Mouse (Mus musculus) lung, embryonic 14.5 days (tissue): ENCODE results near the gene Agpat3. TPM values are rescaled to one million over a fixed set of nuclear protein-coding genes. Genes with fewer than 3 reads are reported as not detected.
A peak's percentile ranks its signal among the peaks of the same experiment; 100 is the strongest.
"Not testable (repeated sequence)": the region's sequence is repeated elsewhere in the genome, so short reads cannot be mapped to it uniquely, and the experiment has no call there.

ENCODE experiments used
- ATAC-seq: fragments of 200-750 bp; cut with Nextera tagmentation; 2 replicates; pipeline ENCODE4 v1.8.0; 2017; ENCODE audit warnings: mild to moderate bottlenecking, moderate TSS enrichment, moderate library complexity; ENCODE audit not compliant: insufficient read depth
- DNase-seq: peaks from one replicate; pipeline ENCODE4 v3.0.0-alpha.2; 2015
- H3K27ac ChIP-seq: fragments of 300-500 bp; sonication (generic); 2 replicates; pipeline ENCODE4 v1.5.1; 2014; ENCODE audit warnings: low read depth, mild to moderate bottlenecking, moderate library complexity
- H3K27me3 ChIP-seq: fragments of 300-500 bp; sonication (generic); 2 replicates; pipeline ENCODE4 v1.6.1; 2014; ENCODE audit warnings: low read length, control low read depth; ENCODE audit not compliant: insufficient read depth
- H3K36me3 ChIP-seq: fragments of 300-500 bp; sonication (generic); 2 replicates; pipeline ENCODE4 v1.6.1; 2014; ENCODE audit warnings: control low read depth; ENCODE audit not compliant: insufficient read depth
- H3K4me1 ChIP-seq: fragments of 300-500 bp; sonication (generic); 2 replicates; pipeline ENCODE4 v1.6.1; 2014; ENCODE audit warnings: antibody characterized with exemption, control low read depth; ENCODE audit not compliant: insufficient read depth
- H3K4me2 ChIP-seq: fragments of 300-500 bp; sonication (generic); 2 replicates; pipeline ENCODE4 v1.6.1; 2014; ENCODE audit warnings: mild to moderate bottlenecking
- H3K4me3 ChIP-seq: fragments of 300-500 bp; sonication (generic); 2 replicates; pipeline ENCODE4 v1.5.1; 2014; ENCODE audit warnings: low read depth, low read length
- H3K9ac ChIP-seq: fragments of 300-500 bp; sonication (generic); 2 replicates; pipeline ENCODE4 v1.6.1; 2014
- H3K9me3 ChIP-seq: fragments of 300-500 bp; sonication (generic); 2 replicates; pipeline ENCODE4 v1.6.1; 2016; ENCODE audit warnings: low read depth, low read length, control low read depth
- CTCF ChIP-seq: IDR thresholded peaks from 2 replicates; pipeline ENCODE4 v1.5.1; 2016; ENCODE audit warnings: antibody characterized with exemption, low read depth
- WGBS: fragments of 180-500 bp; shearing (Covaris S2); extraction: QIAGEN DNeasy Blood & Tissue Kit; methylation state at CpG from one replicate; pipeline ENCODE4 v1.1.7; 2014; 5-methylcytosine and 5-hydroxymethylcytosine counted together
- polyA plus RNA-seq: library from polyadenylated mRNA; unstranded; fragments of >200 nt; fragmentation: Nextera tagmentation; extraction: Ambion mirVana; gene quantifications from 2 replicates; pipeline ENCODE4 v1.2.1, GENCODE M21; 2014

Gene Agpat3
- polyA plus RNA-seq, 1 experiment from 2014 or later, result 62.1 TPM

DNA sequence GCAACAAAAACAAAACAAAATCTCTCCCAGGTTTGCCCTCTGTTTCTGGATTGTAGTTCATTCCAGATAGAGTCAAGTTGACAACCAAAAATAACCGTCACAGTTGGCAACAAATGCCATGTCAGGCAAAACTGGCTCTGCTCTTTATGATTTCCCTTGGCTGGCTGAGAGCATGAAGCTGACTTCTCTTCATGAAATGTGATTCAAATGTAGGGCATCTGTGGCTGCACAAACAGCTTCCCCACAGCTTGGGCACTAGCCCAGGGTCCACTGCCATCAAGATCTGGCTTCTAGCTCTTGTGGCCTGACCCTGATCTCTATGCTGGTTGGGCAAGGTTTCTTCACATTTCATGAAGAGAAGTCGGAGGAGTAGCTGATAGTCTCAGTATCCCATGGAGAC is 9.7 kb upstream of the Agpat3 start:
- no peak overlapping the region for H3K9ac ChIP-seq
- H3K4me3 ChIP-seq, result no peak overlapping the region
- no peaks in the 10 kb centered on the region for H3K36me3 ChIP-seq
- no peak for ATAC-seq
- H3K4me2 ChIP-seq, result no peak overlapping the region
- H3K4me1 ChIP-seq, result 0 out of 2 replicates have a peak, but pooled peaks cover 3% of the 10 kb centered on the region
- no peak for TF ChIP-seq CTCF
- H3K9me3 ChIP-seq, result no peaks in the 10 kb centered on the region
- WGBS, result 72% methylated on average over 2 of the region's 2 CpGs
- no peaks in the 10 kb centered on the region for H3K27me3 ChIP-seq
- no peak overlapping the region for H3K27ac ChIP-seq
- no peak for DNase-seq

DNA sequence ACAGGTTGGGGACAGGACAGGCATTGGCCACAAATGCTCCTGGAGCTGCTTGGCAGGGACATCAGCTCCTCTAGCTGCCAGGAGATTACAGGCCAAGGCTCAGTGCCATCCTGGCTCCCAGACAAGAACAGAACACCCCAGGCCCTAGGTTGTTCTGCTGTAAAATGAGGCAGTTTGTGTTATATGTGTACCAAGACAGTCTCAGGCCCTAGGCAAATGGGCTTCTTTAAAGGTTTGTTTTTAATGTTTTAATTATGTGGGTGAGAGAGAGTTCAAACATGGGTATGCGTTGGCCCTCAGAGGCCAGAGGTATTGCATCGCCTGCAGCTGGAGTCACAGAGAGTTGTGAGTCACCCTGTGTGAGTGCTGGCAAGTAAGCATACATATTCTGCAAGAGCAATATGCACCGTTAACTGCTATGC is 8.0 kb upstream of the Agpat3 start:
- no peak overlapping the region for H3K9ac ChIP-seq

DNA sequence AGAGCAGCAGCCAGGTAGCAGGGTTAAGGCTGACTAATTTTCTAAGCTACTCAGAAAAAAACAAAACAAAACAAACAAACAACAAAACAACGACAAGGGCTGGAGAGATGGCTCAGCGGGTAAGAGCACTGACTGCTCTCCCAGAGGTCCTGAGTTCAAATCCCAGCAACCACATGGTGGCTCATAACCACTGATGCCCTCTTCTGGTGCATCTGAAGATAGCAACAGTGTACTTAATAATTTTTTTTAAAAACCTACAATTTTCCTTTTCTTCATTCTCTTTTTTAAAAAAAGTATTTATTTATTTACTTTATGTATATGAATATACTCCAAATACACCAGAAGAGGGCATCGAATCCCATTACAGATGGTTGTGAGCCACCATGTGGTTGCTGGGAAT is 6.7 kb upstream of the Agpat3 start:
- not testable (repeated sequence) for H3K4me2 ChIP-seq, H3K4me1 ChIP-seq, H3K36me3 ChIP-seq, H3K9me3 ChIP-seq, H3K27me3 ChIP-seq, DNase-seq, H3K9ac ChIP-seq, ATAC-seq, H3K27ac ChIP-seq, H3K4me3 ChIP-seq
- 89% methylated on average over 3 of the region's 3 CpGs for WGBS

More for the DNA sequence above, 8.0 kb upstream of the Agpat3 start:
- H3K36me3 ChIP-seq, result no peaks in the 10 kb centered on the region
- H3K4me3 ChIP-seq, result no peak overlapping the region
- no peaks in the 10 kb centered on the region for H3K4me1 ChIP-seq
- no peak overlapping the region for H3K4me2 ChIP-seq
- no peak overlapping the region for H3K27ac ChIP-seq
- no peak for ATAC-seq
- H3K27me3 ChIP-seq, result no peaks in the 10 kb centered on the region
- H3K9me3 ChIP-seq, result no peaks in the 10 kb centered on the region
- DNase-seq, result no peak
- no peak for TF ChIP-seq CTCF
- WGBS, result 52% methylated on average over 3 of the region's 3 CpGs

DNA sequence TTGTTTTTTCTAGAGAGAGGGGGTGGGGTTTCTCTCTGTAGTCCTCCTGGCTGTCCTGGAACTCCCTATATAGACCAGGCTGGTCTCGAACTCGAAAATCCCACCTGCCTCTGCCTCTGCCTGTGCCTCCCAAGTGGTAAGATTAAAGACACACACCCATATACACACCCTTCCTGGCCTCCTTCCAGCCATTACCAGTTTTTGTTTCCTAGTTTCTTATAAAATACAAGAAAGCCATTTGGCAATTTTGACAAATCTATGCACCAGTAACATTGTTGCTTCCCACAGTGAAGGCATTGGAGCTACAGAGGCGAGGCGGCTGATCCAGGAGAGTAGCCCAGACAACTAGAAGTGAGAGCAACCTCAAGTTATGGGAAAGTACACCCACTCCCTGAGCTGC is 6.0 kb upstream of the Agpat3 start:
- H3K4me3 ChIP-seq, result no peak overlapping the region
- TF ChIP-seq CTCF, result no peak
- H3K9me3 ChIP-seq, result no peaks in the 10 kb centered on the region
- H3K4me1 ChIP-seq, result no peaks in the 10 kb centered on the region
- no peak overlapping the region for H3K9ac ChIP-seq
- ATAC-seq (no peak), DNase-seq (no peak)
- no peaks in the 10 kb centered on the region for H3K27me3 ChIP-seq
- WGBS, result 85% methylated on average over 4 of the region's 4 CpGs
- H3K4me2 ChIP-seq, result no peak overlapping the region
- H3K27ac ChIP-seq, result no peak overlapping the region
- no peaks in the 10 kb centered on the region for H3K36me3 ChIP-seq

DNA sequence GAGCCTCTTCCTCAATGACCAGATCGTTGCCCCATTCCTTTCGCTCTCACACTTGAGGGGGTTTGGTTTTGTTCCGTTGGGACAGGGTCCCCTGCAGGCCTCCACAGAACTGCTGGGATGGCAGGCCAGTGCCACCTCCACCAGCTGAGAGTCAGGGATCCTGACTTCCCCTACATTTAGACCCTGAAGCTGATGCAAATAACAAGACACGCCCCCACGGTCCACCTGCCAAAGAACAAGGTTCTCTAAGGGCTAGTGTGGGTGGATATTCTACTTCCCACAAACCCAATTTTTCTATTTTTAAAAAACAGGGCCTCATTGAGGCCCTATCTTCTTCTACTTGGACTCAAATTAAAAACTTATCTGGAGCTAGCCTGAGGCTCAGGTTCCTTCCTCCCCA is 5.5 kb upstream of the Agpat3 start:
- Histone ChIP-seq H3K4me3 (no peak overlapping the region), H3K4me2 (no peak overlapping the region), H3K4me1 (no peaks in the 10 kb centered on the region), H3K27me3 (no peaks in the 10 kb centered on the region), H3K9ac (no peak overlapping the region), H3K27ac (no peak overlapping the region), H3K9me3 (no peaks in the 10 kb centered on the region), H3K36me3 (no peaks in the 10 kb centered on the region)
- TF ChIP-seq CTCF, result no peak
- 80% methylated on average over 5 of the region's 5 CpGs for WGBS
- ATAC-seq (no peak), DNase-seq (no peak)

DNA sequence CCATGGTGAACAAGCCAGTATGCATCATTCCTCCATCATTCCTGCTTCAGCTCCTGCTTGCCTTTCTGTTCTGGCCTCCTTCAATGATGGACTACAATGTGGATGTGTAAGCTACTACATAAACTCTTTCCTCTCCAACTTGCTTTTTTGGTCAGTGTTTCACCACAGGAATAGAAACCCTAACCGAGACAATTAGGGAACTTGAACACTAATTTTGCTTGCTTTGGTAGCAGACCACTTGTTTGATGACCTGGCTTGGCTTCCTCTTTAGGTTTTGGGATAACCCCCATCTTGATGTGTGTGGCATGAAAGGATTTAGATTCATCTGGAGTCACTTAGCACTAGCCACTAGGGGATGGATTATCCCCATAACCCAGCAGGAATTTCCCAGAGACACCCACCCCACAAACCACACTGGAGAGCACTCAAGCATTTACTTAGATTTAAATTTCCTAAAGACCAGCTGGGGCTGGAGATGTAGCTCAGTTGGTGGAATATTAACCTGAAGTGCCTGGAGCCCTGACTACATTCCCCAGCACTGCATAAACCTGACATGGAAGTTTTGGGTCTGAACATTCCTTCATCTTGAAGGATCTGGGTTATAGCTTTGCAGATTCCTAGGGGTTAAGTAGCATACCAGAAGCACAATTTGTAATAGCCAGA is 3.8 kb upstream of the Agpat3 start:
- TF ChIP-seq CTCF, result 0 out of 2 replicates have a peak, but pooled peaks have one; percentile 7
- DNase-seq, result peak; percentile 66
- WGBS, result 61% methylated on average over 1 of the region's 1 CpGs
- ATAC-seq, result 0 out of 2 replicates have a peak, but pooled peaks have one; percentile 7
- Histone ChIP-seq H3K27me3 (no peaks in the 10 kb centered on the region), H3K4me3 (no peak overlapping the region), H3K4me1 (peaks cover 3% of the 10 kb centered on the region), H3K36me3 (no peaks in the 10 kb centered on the region), H3K4me2 (no peak overlapping the region), H3K9me3 (no peaks in the 10 kb centered on the region), H3K27ac (peak overlapping the region; percentile 31; the same call in 1 of the 2 replicates), H3K9ac (no peak overlapping the region)

DNA sequence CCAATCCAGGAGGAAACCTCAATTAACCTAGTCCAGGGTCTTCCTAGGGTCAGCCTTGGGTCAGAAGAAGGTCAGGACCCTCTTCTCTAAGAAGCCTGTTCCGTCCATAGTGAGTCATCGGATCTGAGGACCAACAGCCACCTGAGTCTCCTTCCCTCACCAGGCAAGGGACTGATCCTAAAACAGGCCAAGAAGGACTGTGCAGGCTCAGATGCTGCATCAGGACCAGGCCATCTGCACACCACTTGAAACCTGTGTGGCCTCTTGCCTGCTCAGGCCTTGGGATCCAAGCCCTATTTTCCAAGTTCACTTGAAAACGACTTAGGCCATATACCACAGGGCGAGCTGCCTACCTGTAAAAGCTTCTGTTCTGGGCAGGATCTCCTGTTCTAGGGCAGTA is 907 bp upstream of the Agpat3 start:
- Histone ChIP-seq H3K9me3 (no peaks in the 10 kb centered on the region), H3K9ac (no peak overlapping the region), H3K36me3 (no peaks in the 10 kb centered on the region), H3K27me3 (no peaks in the 10 kb centered on the region), H3K4me2 (no peak overlapping the region), H3K4me3 (0 out of 2 replicates have a peak overlapping the region, but pooled peaks have one; percentile 90), H3K4me1 (peaks cover 15% of the 10 kb centered on the region), H3K27ac (no peak overlapping the region)
- DNase-seq (no peak), ATAC-seq (no peak)
- TF ChIP-seq CTCF, result no peak
- 69% methylated on average over 4 of the region's 4 CpGs for WGBS
